Mouse (Mus musculus) limb, embryonic 13.5 days (tissue): Measurements from ENCODE around the gene Pdss2. TPM values are rescaled to one million over a fixed set of nuclear protein-coding genes. Genes with fewer than 3 reads are reported as not detected.

Experiments
- ATAC-seq: fragments of 200-750 bp; cut with Nextera tagmentation; 2 replicates; pipeline ENCODE4 v1.8.0; 2017; ENCODE audit warnings: low read depth, moderate number of reproducible peaks, moderate TSS enrichment; ENCODE audit not compliant: low FRiP score
- H3K27ac ChIP-seq: fragments of 300-500 bp; sonication (generic); 2 replicates; pipeline ENCODE4 v1.5.1; 2015; ENCODE audit warnings: inconsistent platforms, mild to moderate bottlenecking, moderate library complexity
- H3K27me3 ChIP-seq: fragments of 300-500 bp; sonication (generic); 2 replicates; pipeline ENCODE4 v1.6.1; 2015; ENCODE audit warnings: mild to moderate bottlenecking, inconsistent platforms
- H3K36me3 ChIP-seq: fragments of 300-500 bp; sonication (generic); 2 replicates; pipeline ENCODE4 v1.6.1; 2015; ENCODE audit warnings: inconsistent platforms, mild to moderate bottlenecking, moderate library complexity
- H3K4me1 ChIP-seq: fragments of 300-500 bp; sonication (generic); 2 replicates; pipeline ENCODE4 v1.6.1; 2015; ENCODE audit warnings: inconsistent platforms
- H3K4me2 ChIP-seq: fragments of 300-500 bp; sonication (generic); replicated peaks from 2 replicates; pipeline ENCODE4 v1.6.1; 2015; ENCODE audit warnings: inconsistent platforms, mild to moderate bottlenecking, moderate library complexity
- H3K4me3 ChIP-seq: fragments of 300-500 bp; sonication (generic); 2 replicates; pipeline ENCODE4 v1.5.1; 2015; ENCODE audit warnings: moderate library complexity, mild to moderate bottlenecking, inconsistent platforms
- H3K9ac ChIP-seq: fragments of 300-500 bp; sonication (generic); 2 replicates; pipeline ENCODE4 v1.6.1; 2015; ENCODE audit warnings: mild to moderate bottlenecking, inconsistent platforms
- H3K9me3 ChIP-seq: fragments of 300-500 bp; sonication (generic); 2 replicates; pipeline ENCODE4 v1.6.1; 2016; ENCODE audit warnings: inconsistent platforms
- WGBS: fragments of 180-500 bp; shearing (Covaris S2); methylation state at CpG from one replicate; pipeline ENCODE4 v1.1.7; 2015; 5-methylcytosine and 5-hydroxymethylcytosine counted together
- polyA plus RNA-seq: library from polyadenylated mRNA; unstranded; fragments of >200 nt; fragmentation: Nextera tagmentation; extraction: Ambion mirVana; gene quantifications from 2 replicates; pipeline ENCODE4 v1.2.1, GENCODE M21; 2015

Pdss2 gene
- polyA plus RNA-seq, 1 experiment from 2014 or later = 12.7 TPM

GRCm38 (mm10) chr10:43362947-43363346 is 141.7 kb downstream of the Pdss2 start:
- no peak overlapping the region for H3K4me3 ChIP-seq
- 89% methylated on average over 6 of the region's 6 CpGs for WGBS
- H3K27ac ChIP-seq = no peak overlapping the region
- H3K9me3 ChIP-seq = no peaks in the 10 kb centered on the region
- no peaks in the 10 kb centered on the region for H3K4me1 ChIP-seq
- no peak for ATAC-seq
- no peak overlapping the region for H3K4me2 ChIP-seq
- no peaks in the 10 kb centered on the region for H3K36me3 ChIP-seq
- H3K9ac ChIP-seq = no peak overlapping the region
- no peaks in the 10 kb centered on the region for H3K27me3 ChIP-seq

GRCm38 (mm10) chr10:43363431-43363851 is 142.2 kb downstream of the Pdss2 start:
- Histone ChIP-seq H3K9me3 (no peaks in the 10 kb centered on the region), H3K9ac (no peak overlapping the region), H3K4me3 (no peak overlapping the region), H3K27ac (no peak overlapping the region), H3K36me3 (no peaks in the 10 kb centered on the region), H3K4me2 (no peak overlapping the region), H3K27me3 (no peaks in the 10 kb centered on the region), H3K4me1 (no peaks in the 10 kb centered on the region)
- no peak for ATAC-seq
- 90% methylated on average over 5 of the region's 5 CpGs for WGBS

- Histone ChIP-seq H3K27me3 (no peaks in the 10 kb centered on the region), H3K27ac (no peak overlapping the region), H3K9ac (no peak overlapping the region), H3K9me3 (no peaks in the 10 kb centered on the region), H3K4me3 (no peak overlapping the region), H3K4me1 (no peaks in the 10 kb centered on the region), H3K4me2 (no peak overlapping the region), H3K36me3 (no peaks in the 10 kb centered on the region)
- no peak for ATAC-seq
- WGBS = 92% methylated on average over 4 of the region's 4 CpGs
These were observed 144.6 kb downstream of the Pdss2 start for GRCm38 (mm10) chr10:43365909-43366308.

DNA sequence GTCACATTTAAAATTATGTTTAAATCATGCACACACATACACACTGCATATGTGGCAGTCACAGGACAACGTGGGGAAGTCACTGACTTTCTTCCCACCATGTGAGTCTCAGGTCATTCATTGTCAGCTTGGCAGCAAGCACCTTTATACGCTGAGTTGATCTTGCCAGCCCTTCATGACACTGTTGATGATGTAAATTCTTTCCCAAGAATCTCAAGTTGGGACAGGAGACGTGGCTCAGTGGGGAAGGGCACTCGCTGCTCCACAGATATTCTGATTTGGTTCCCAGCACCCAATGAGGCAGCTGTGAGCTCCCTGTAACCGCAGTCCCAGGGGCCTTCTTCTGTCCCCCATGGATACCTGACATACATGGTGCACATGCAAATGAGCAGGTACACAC is 147.3 kb downstream of the Pdss2 start:
- H3K4me2 ChIP-seq = no peak overlapping the region
- H3K4me1 ChIP-seq = peaks cover 6% of the 10 kb centered on the region
- no peaks in the 10 kb centered on the region for H3K36me3 ChIP-seq
- no peaks in the 10 kb centered on the region for H3K9me3 ChIP-seq
- H3K27ac ChIP-seq = no peak overlapping the region
- H3K9ac ChIP-seq = no peak overlapping the region
- no peak overlapping the region for H3K4me3 ChIP-seq
- ATAC-seq = no peak
- 92% methylated on average over 5 of the region's 5 CpGs for WGBS
- no peaks in the 10 kb centered on the region for H3K27me3 ChIP-seq

DNA sequence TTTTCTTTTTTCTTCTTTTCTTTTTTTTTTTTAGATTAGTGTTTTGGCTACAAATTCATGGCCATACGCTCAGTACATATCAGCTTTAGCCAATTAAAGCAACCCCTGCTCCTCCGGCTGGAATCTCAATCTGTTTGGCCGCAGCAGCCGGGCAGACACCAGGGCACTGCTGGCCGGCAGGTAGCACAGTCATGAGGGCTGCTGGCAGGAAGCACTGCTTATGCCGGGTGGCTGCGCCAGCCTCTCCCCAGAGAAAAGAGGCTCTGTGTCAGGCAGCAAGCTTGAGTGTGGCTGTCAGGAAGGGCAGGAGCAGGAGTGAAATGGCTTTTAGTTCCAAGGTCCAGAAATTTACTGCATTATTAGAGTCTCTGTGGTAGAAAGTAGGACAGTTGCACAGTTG is 151.0 kb downstream of the Pdss2 start:
- Histone ChIP-seq H3K27me3 (no peaks in the 10 kb centered on the region), H3K36me3 (no peaks in the 10 kb centered on the region), H3K9me3 (no peaks in the 10 kb centered on the region), H3K4me3 (no peak overlapping the region), H3K9ac (no peak overlapping the region), H3K4me2 (peak overlapping the region; percentile 30), H3K27ac (no peak overlapping the region), H3K4me1 (peaks cover 16% of the 10 kb centered on the region)
- no peak for ATAC-seq
- WGBS = 51% methylated on average over 7 of the region's 7 CpGs

DNA sequence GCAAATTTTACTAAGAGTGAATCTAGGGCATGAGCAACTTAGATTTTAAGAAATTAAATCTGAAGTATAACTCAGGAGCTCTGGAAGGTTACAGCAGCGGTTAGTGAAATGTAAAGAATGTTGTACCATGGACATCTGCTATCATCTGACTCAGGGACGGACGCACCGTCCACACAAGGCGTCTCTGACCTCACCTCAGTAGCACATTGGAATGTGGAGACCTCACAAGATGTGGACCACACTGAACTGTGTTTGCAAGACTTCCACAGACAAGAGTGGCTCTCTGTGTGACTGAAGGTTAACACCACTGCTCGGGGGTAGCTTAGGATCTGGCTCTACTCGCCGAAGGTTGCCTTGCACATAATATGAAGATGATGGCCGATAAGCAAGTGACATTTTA is 151.7 kb downstream of the Pdss2 start:
- no peak for ATAC-seq
- WGBS = 78% methylated on average over 9 of the region's 9 CpGs
- Histone ChIP-seq H3K27me3 (no peaks in the 10 kb centered on the region), H3K4me1 (peaks cover 19% of the 10 kb centered on the region), H3K36me3 (no peaks in the 10 kb centered on the region), H3K9me3 (no peaks in the 10 kb centered on the region), H3K4me3 (no peak overlapping the region), H3K9ac (no peak overlapping the region), H3K4me2 (no peak overlapping the region), H3K27ac (no peak overlapping the region)

- H3K9ac ChIP-seq = no peak overlapping the region
- 49% methylated on average over 12 of the region's 12 CpGs for WGBS
- no peaks in the 10 kb centered on the region for H3K27me3 ChIP-seq
- no peaks in the 10 kb centered on the region for H3K36me3 ChIP-seq
- ATAC-seq = no peak
- H3K9me3 ChIP-seq = no peaks in the 10 kb centered on the region
- H3K4me2 ChIP-seq = no peak overlapping the region
- H3K4me1 ChIP-seq = peaks cover 19% of the 10 kb centered on the region
- no peak overlapping the region for H3K27ac ChIP-seq
- H3K4me3 ChIP-seq = no peak overlapping the region
These were observed 152.4 kb downstream of the Pdss2 start for GRCm38 (mm10) chr10:43373666-43374065.

- H3K9ac ChIP-seq = no peak overlapping the region
- no peak for ATAC-seq
- H3K36me3 ChIP-seq = no peaks in the 10 kb centered on the region
- H3K27me3 ChIP-seq = no peaks in the 10 kb centered on the region
- peaks cover 24% of the 10 kb centered on the region for H3K4me1 ChIP-seq
- H3K4me3 ChIP-seq = no peak overlapping the region
- no peak overlapping the region for H3K4me2 ChIP-seq
- no peak overlapping the region for H3K27ac ChIP-seq
- WGBS = 85% methylated on average over 4 of the region's 4 CpGs
- no peaks in the 10 kb centered on the region for H3K9me3 ChIP-seq
These were observed 154.0 kb downstream of the Pdss2 start for GRCm38 (mm10) chr10:43375286-43375685.

DNA sequence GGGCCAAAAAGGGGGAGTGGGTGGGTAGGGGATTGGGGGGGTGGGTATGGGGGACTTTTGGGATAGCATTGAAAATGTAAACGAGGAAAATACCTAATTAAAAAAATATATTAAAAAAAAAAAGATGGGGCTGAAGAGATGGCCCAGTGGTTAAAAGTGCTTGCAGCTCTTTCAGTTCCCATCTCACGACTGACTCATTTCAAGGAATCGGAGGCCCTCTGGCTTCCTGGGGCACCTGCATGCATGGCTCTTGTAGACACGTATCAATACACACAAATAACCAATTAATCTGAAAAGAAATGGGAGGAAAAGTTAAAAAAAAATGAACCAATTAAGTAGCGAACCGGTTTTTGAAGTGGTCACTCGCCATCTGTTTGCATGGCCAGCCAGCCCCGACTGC is 155.5 kb downstream of the Pdss2 start:
- ATAC-seq = no peak
- Histone ChIP-seq H3K4me3 (no peak overlapping the region), H3K4me1 (peaks cover 24% of the 10 kb centered on the region), H3K27me3 (no peaks in the 10 kb centered on the region), H3K9me3 (no peaks in the 10 kb centered on the region), H3K4me2 (no peak overlapping the region), H3K9ac (no peak overlapping the region), H3K36me3 (no peaks in the 10 kb centered on the region), H3K27ac (no peak overlapping the region)
- WGBS = 69% methylated on average over 8 of the region's 8 CpGs

- peaks cover 21% of the 10 kb centered on the region for H3K4me1 ChIP-seq
- no peak overlapping the region for H3K9ac ChIP-seq
- H3K36me3 ChIP-seq = no peaks in the 10 kb centered on the region
- no peak overlapping the region for H3K4me3 ChIP-seq
- H3K27me3 ChIP-seq = no peaks in the 10 kb centered on the region
- H3K4me2 ChIP-seq = no peak overlapping the region
- H3K27ac ChIP-seq = no peak overlapping the region
- no peaks in the 10 kb centered on the region for H3K9me3 ChIP-seq
- 40% methylated on average over 5 of the region's 5 CpGs for WGBS
- ATAC-seq = no peak
These were observed 157.0 kb downstream of the Pdss2 start for GRCm38 (mm10) chr10:43378279-43378678.

GRCm38 (mm10) chr10:43378732-43379644 is 157.7 kb downstream of the Pdss2 start:
- no peak for ATAC-seq
- Histone ChIP-seq H3K4me2 (no peak overlapping the region), H3K27ac (no peak overlapping the region), H3K4me3 (no peak overlapping the region), H3K9ac (no peak overlapping the region), H3K27me3 (no peaks in the 10 kb centered on the region), H3K4me1 (peaks cover 14% of the 10 kb centered on the region), H3K9me3 (no peaks in the 10 kb centered on the region), H3K36me3 (no peaks in the 10 kb centered on the region)
- WGBS = 67% methylated on average over 15 of the region's 15 CpGs

DNA sequence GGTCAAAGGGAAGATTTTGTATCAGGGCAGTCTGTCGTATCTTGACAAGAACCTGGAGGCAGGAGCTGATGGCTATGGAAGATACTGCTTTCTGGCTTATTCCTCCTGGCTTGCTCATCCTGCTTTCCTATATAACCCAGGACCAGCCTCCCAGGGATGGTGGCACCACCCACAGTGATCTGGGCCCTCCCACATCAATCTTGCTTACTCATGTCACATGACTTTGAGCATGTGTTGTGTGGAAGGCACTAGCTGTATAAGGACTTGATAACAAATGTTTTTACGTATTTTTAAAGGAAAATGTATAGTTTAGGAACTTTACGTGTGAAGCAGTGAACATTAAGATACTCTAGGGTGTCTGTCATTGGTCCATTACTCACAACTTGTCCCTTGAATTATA is 161.4 kb downstream of the Pdss2 start:
- no peak for ATAC-seq
- Histone ChIP-seq H3K4me3 (no peak overlapping the region), H3K27me3 (no peaks in the 10 kb centered on the region), H3K4me1 (peaks cover 6% of the 10 kb centered on the region), H3K9ac (no peak overlapping the region), H3K36me3 (no peaks in the 10 kb centered on the region), H3K9me3 (no peaks in the 10 kb centered on the region), H3K27ac (no peak overlapping the region), H3K4me2 (no peak overlapping the region)
- 82% methylated on average over 3 of the region's 3 CpGs for WGBS

DNA sequence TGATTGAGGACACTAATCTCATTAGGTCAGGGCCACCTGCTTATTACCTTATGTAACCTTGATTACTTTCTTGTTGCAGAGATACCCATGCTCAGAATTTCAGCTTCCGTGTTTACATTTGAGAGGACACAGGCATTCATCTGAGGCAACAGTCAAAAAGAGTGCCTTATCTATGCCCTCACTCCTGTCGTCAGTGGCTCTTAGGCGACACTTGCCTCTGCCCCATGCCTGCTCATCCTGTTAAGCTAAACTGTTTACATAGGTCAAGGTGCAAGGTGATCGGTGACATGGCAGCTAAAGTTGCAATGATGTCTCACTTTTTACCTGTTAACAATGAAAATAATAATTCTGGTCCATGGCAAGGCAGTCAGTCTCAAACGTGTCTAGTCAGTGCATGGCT is 163.3 kb downstream of the Pdss2 start:
- no peak overlapping the region for H3K4me3 ChIP-seq
- H3K4me1 ChIP-seq = no peaks in the 10 kb centered on the region
- H3K27ac ChIP-seq = no peak overlapping the region
- H3K36me3 ChIP-seq = no peaks in the 10 kb centered on the region
- 82% methylated on average over 5 of the region's 5 CpGs for WGBS
- no peaks in the 10 kb centered on the region for H3K9me3 ChIP-seq
- no peak overlapping the region for H3K9ac ChIP-seq
- H3K4me2 ChIP-seq = no peak overlapping the region
- no peaks in the 10 kb centered on the region for H3K27me3 ChIP-seq
- ATAC-seq = no peak
